Mouse (Mus musculus) intestine, postnatal 0 days (tissue): ENCODE results near the gene Ncoa7. TPM values are rescaled to one million over a fixed set of nuclear protein-coding genes. Genes with fewer than 3 reads are reported as not detected.

ENCODE experiments used
- ATAC-seq: fragments of 200-750 bp; cut with Nextera tagmentation; 2 replicates; pipeline ENCODE4 v1.8.0; 2017; ENCODE audit warnings: mild to moderate bottlenecking, moderate TSS enrichment, moderate library complexity
- H3K27ac ChIP-seq: fragments of 300-500 bp; sonication (generic); 2 replicates; pipeline ENCODE4 v1.5.1; 2014; ENCODE audit warnings: mild to moderate bottlenecking, low read depth, low read length, moderate library complexity
- H3K27me3 ChIP-seq: fragments of 300-500 bp; sonication (generic); replicated peaks from 2 replicates; pipeline ENCODE4 v1.6.1; 2014; ENCODE audit warnings: low read length, mixed read lengths; ENCODE audit not compliant: control insufficient read depth, insufficient read depth
- H3K36me3 ChIP-seq: fragments of 300-500 bp; sonication (generic); 2 replicates; pipeline ENCODE4 v1.6.1; 2014; ENCODE audit warnings: mild to moderate bottlenecking, moderate library complexity; ENCODE audit not compliant: control insufficient read depth, insufficient read depth
- H3K4me1 ChIP-seq: fragments of 300-500 bp; sonication (generic); replicated peaks from 2 replicates; pipeline ENCODE4 v1.6.1; 2014; ENCODE audit warnings: antibody characterized with exemption, low read length, mixed read lengths; ENCODE audit not compliant: control insufficient read depth, insufficient read depth
- H3K4me2 ChIP-seq: fragments of 300-500 bp; sonication (generic); replicated peaks from 2 replicates; pipeline ENCODE4 v1.6.1; 2014; ENCODE audit warnings: low read depth, mild to moderate bottlenecking, moderate library complexity
- H3K4me3 ChIP-seq: fragments of 300-500 bp; sonication (generic); 2 replicates; pipeline ENCODE4 v1.5.1; 2014; ENCODE audit warnings: low read depth, low read length
- H3K9ac ChIP-seq: fragments of 300-500 bp; sonication (generic); 2 replicates; pipeline ENCODE4 v1.6.1; 2014; ENCODE audit warnings: mild to moderate bottlenecking, low read depth, low read length
- H3K9me3 ChIP-seq: fragments of 300-500 bp; sonication (generic); 2 replicates; pipeline ENCODE4 v1.6.1; 2016; ENCODE audit warnings: mixed run types; ENCODE audit not compliant: control insufficient read depth
- CTCF ChIP-seq: sonication (generic); IDR thresholded peaks from 2 replicates; pipeline ENCODE4 v1.5.1; 2016; ENCODE audit warnings: low read depth, mild to moderate bottlenecking, control low read depth, antibody characterized with exemption, moderate library complexity
- WGBS: fragments of 180-500 bp; shearing (Covaris S2); extraction: QIAGEN DNeasy Blood & Tissue Kit; methylation state at CpG from one replicate; pipeline ENCODE4 v1.1.7; 2014; 5-methylcytosine and 5-hydroxymethylcytosine counted together
- polyA plus RNA-seq: library from polyadenylated mRNA; unstranded; fragments of >200 nt; fragmentation: Nextera tagmentation; extraction: Ambion mirVana; gene quantifications from 2 replicates; pipeline ENCODE4 v1.2.1, GENCODE M21; 2015

The Ncoa7 gene
- polyA plus RNA-seq, 1 experiment from 2014 or later, result 10.4 TPM

DNA sequence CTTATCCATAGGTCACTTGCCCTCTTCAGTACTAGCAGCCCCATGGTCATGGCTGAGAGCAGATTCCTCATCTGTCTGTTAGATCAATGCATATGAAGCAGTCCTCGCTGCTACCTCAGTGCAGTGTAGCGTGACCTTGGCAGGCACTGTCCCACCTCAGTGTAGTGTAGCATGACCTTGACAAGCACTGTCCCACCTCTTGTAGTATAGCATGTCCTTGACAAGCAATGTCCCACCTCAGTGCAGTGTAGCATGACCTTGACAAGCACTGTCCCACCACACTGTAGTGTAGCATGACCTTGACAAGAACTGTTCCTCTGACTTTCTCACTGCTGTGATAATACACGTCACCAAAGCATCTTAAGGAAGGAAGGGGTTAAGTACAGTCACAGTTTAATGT lies 82.6 kb downstream of the Ncoa7 start:
- no peak for TF ChIP-seq CTCF
- 89% methylated on average over 3 of the region's 3 CpGs for WGBS
- ATAC-seq, result no peak

GRCm38 (mm10) chr10:30719947-30720346 lies 83.2 kb downstream of the Ncoa7 start:
- H3K4me3 ChIP-seq, result no peak overlapping the region
- H3K4me2 ChIP-seq, result no peak overlapping the region
- TF ChIP-seq CTCF, result no peak
- no peak for ATAC-seq
- H3K27me3 ChIP-seq, result no peaks in the 10 kb centered on the region
- 0 out of 2 replicates have a peak, but pooled peaks cover 3% of the 10 kb centered on the region for H3K36me3 ChIP-seq
- H3K9me3 ChIP-seq, result no peaks in the 10 kb centered on the region
- H3K9ac ChIP-seq, result no peak overlapping the region
- no peak overlapping the region for H3K27ac ChIP-seq
- H3K4me1 ChIP-seq, result no peaks in the 10 kb centered on the region
- WGBS, result 84% methylated on average over 1 of the region's 1 CpGs

More for the DNA sequence above, 82.6 kb downstream of the Ncoa7 start:
- Histone ChIP-seq H3K36me3 (0 out of 2 replicates have a peak, but pooled peaks cover 3% of the 10 kb centered on the region), H3K9ac (no peak overlapping the region), H3K4me1 (no peaks in the 10 kb centered on the region), H3K4me3 (no peak overlapping the region), H3K9me3 (no peaks in the 10 kb centered on the region), H3K4me2 (no peak overlapping the region), H3K27ac (no peak overlapping the region), H3K27me3 (no peaks in the 10 kb centered on the region)

- ATAC-seq, result peak; percentile 75
- 0 out of 2 replicates have a peak, but pooled peaks cover 3% of the 10 kb centered on the region for H3K36me3 ChIP-seq
- no peak overlapping the region for H3K9ac ChIP-seq
- 0 out of 2 replicates have a peak overlapping the region, but pooled peaks have one; percentile 28 for H3K4me2 ChIP-seq
- H3K4me1 ChIP-seq, result no peaks in the 10 kb centered on the region
- H3K27ac ChIP-seq, result no peak overlapping the region
- no peaks in the 10 kb centered on the region for H3K27me3 ChIP-seq
- peak; percentile 94 for TF ChIP-seq CTCF
- WGBS, result 22% methylated on average over 4 of the region's 4 CpGs
- H3K9me3 ChIP-seq, result no peaks in the 10 kb centered on the region
- H3K4me3 ChIP-seq, result no peak overlapping the region
Observed at GRCm38 (mm10) chr10:30718703-30719340, 84.3 kb downstream of the Ncoa7 start.

DNA sequence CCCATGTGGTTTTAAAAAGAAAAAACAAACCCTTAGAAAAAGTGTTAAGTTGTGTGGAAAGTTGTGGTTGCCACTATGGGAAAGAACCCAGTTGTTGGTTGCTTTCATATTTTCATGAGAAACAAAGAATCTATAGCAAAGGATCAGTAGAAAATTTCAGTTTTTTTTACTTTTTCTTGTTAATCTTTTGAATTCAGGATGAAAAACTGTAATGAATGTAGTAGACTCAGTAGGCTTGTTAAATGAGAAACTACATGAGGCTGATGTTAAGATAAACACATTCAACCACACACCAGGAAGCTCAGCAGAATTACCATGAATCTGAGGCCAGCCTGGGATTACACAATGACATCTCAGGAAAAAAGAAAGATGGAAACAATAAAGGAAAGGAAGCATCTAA lies 87.0 kb downstream of the Ncoa7 start:
- Histone ChIP-seq H3K36me3 (no peaks in the 10 kb centered on the region), H3K9me3 (no peaks in the 10 kb centered on the region), H3K27ac (no peak overlapping the region), H3K9ac (no peak overlapping the region), H3K27me3 (no peaks in the 10 kb centered on the region), H3K4me2 (no peak overlapping the region), H3K4me1 (no peaks in the 10 kb centered on the region), H3K4me3 (no peak overlapping the region)
- no peak for ATAC-seq
- TF ChIP-seq CTCF, result no peak

DNA sequence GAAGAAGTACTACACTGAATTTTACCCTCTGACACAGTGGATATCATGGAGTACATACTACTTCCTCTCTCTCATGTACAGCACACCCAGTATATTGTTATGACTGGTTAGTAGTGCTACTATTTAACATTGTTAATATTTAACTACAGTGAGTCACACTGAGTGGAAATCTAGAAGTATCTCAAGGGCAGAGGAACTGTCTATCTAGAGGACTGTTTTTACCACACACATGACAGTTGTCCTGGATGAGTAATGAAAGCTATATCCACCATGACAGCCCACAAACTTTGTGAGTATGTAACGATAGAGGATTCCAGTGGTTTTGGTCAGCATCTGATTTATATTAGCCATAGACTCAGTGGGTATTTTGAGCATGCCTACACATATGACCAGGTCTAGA lies 90.6 kb downstream of the Ncoa7 start:
- H3K27ac ChIP-seq, result peak overlapping the region; percentile 15
- no peak overlapping the region for H3K9ac ChIP-seq
- WGBS, result 52% methylated on average over 1 of the region's 1 CpGs
- no peak for TF ChIP-seq CTCF
- H3K4me3 ChIP-seq, result no peak overlapping the region
- ATAC-seq, result peak; percentile 95
- H3K9me3 ChIP-seq, result no peaks in the 10 kb centered on the region
- no peaks in the 10 kb centered on the region for H3K27me3 ChIP-seq
- no peak overlapping the region for H3K4me2 ChIP-seq
- H3K4me1 ChIP-seq, result no peaks in the 10 kb centered on the region
- no peaks in the 10 kb centered on the region for H3K36me3 ChIP-seq

DNA sequence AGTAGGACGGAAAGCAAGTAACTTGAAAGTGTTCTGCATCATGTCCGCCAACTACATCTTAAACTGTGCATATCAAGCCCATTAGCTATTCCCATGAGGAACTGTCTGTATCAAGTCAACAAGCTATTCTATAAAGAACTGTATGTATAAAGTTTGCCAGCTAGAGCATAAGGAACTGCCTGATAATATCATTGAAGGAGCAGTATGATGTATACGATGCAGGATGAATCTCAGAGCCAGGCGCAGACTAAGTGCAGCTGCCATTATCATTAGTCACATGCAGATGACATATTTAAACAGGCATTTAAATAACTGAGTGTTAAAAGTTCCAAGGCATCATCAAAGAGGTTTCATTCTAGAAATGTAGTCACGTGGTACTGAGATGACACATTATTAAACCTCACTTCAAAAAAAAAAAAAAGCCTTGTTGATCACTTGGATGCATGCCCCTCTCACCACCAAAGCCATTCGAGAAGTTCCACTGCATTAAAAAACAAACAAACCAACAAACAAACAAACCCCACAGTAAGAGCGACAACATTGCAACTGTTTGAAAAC lies 93.2 kb downstream of the Ncoa7 start:
- ATAC-seq, result no peak
- Histone ChIP-seq H3K27ac (no peak overlapping the region), H3K4me2 (no peak overlapping the region), H3K9ac (no peak overlapping the region), H3K4me3 (no peak overlapping the region), H3K27me3 (no peaks in the 10 kb centered on the region), H3K36me3 (no peaks in the 10 kb centered on the region), H3K9me3 (no peaks in the 10 kb centered on the region), H3K4me1 (no peaks in the 10 kb centered on the region)
- TF ChIP-seq CTCF, result no peak
- WGBS, result 75% methylated on average over 7 of the region's 7 CpGs
